Mouse (Mus musculus) heart, adult 11 months (tissue): ENCODE data around the gene Krtap4-6.
"Not testable (repeated sequence)": the region's sequence is repeated elsewhere in the genome, so short reads cannot be mapped to it uniquely, and the experiment has no call there.

ENCODE experiments used
- DNase-seq: peaks from one replicate; pipeline ENCODE4 v3.0.0; 2022

Krtap4-6 gene

GRCm38 (mm10) chr11:99665860-99666259 is at the start of gene Krtap4-6:
Gene Krtap4-6 (minus strand): TSS chr11:99665960.
- DNase-seq, result no peak

DNA sequence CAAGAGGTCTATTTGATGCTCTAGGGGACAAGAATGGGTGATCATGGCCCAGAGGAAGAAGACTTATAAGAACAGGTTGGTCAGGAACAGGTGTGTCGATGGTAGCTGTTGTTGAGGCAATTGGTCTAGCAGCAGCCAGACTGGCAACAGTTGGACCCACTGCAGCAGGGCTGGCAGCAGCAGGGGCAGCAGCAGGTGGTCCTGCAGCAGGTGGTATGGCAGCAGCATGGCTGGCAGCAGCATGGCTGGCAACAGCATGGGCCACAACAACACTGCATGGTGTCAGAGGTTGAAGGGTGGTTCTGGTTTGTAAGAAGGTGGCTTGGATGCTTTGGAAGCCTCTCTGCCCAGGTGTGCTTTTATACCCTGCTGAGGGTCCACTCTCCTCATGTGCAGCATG is 24.7 kb upstream of the Krtap4-6 start, which contains the start of gene Gm14190:
Gene Gm14190 (minus strand): TSS at position 278 of the 400 bp plus-strand sequence.
- peak; percentile 79 for DNase-seq

DNA sequence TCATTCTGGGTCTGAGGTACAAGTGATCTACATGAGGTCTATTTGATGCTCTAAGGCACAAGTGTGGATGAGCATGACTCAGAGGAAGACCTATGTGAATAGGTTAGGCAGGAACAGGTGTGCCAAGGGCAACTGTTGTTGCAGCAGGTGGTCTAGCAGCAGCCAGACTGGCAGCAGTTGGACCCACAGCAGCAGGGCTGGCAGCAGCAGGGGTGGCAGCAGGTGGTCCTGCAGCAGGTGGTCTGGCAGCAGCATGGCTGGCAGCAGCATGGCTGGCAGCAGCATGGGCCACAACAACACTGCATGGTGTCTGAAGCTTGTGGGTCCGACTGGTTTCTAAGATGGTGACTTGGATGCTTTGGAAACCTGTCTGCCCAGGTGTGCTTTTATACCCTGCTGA is 19.5 kb upstream of the Krtap4-6 start:
- DNase-seq, result not testable (repeated sequence)

- no peak for DNase-seq
Measured at GRCm38 (mm10) chr11:99683481-99683880, 17.7 kb upstream of the Krtap4-6 start.

GRCm38 (mm10) chr11:99662802-99663201 is 3.0 kb downstream of the Krtap4-6 start:
- DNase-seq, result no peak

- DNase-seq, result no peak
Measured at GRCm38 (mm10) chr11:99659256-99659655, 6.5 kb downstream of the Krtap4-6 start.

DNA sequence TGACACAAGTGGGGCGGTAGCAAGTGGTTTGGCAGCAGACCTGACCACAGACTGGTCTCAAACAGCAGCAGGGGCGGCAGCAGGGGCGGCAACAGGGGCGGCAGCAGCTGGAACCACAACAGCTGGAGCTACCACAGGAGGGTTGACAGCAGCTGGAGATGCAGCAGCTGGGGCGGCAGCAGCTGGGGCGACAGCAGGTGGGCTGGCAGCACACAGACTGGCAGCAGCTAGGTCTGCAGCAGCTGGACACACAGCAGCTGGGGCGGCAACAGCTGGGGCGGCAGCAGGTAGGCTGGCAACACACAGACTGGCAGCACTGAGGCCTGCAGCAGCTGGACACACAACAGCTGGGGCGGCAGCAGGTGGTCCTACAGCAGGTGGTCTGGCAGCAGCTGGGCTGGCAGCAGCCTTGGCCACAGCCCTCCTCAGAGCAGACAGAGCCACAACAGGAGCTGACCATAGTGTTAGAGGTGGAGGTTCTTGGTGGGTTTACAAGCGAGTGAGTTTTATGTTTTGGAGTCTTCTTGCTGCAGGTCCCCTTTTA is 7.2 kb downstream of the Krtap4-6 start, which contains the start of gene Gm11563:
Gene Gm11563 (minus strand): TSS at position 494 of the 544 bp plus-strand sequence.
- DNase-seq, result not testable (repeated sequence)

DNA sequence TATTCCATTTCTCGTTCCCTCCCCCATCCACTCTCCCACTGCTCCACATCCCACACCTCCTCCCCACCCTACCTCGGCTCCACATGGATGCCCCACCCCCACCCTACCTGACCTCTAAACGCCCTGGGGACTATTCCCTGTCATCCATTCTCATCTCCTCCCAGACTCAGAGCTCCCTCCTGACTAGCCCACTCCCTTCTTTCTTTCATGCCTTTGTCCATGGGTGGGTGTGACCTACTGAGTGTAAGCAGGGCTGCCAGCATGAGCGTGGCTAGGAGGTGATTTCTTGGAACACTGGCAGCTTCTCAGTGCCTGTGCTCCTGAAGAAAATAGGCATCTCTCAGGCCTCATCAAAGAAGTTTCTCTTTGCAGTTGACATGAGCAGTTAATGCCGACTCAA is 8.7 kb downstream of the Krtap4-6 start:
- DNase-seq, result no peak

- no peak for DNase-seq
Measured at GRCm38 (mm10) chr11:99650136-99650535, 15.6 kb downstream of the Krtap4-6 start, which contains the start of gene Gm11555. Gene Gm11555 (minus strand): TSS chr11:99650236.

DNA sequence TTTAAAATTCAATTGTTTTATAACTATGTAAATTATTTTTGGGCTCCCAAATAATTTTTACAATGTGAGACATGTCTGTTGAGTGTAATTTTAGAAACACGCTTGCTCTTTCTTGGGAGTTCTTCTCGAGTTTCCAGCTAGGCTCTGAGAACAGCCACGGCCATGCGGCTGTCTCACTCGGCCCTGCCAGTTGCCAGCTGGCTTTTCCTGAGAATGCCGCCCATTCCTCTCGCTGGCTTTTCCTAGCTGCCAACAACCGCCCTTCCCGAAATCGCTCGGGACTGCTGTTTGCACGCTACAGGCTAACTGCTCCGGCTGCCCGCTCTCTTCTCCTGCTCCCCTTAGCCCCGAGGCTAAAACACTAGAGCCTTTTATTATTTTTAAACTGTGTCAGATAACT is 19.3 kb downstream of the Krtap4-6 start:
- DNase-seq, result no peak

DNA sequence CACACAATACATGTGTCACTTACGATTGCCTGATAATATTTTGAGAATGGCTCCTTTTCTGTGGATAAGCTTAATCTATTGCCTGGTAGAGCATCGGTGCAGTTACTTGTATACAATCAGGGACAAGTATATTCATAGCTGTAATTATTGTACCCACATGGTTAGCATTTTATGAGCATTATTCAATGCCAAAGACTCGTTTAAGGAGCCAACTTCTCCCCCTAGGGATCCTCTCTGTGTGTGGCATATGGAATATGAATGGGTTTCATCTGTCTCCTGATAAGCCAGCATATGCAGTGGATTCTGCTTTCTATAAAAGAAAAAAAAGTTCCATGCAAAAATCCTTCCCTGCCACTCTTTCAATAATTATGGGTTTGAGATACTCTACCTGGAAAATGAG is 21.4 kb downstream of the Krtap4-6 start:
- DNase-seq, result no peak

- DNase-seq, result not testable (repeated sequence)
Measured at GRCm38 (mm10) chr11:99643635-99644139, 22.1 kb downstream of the Krtap4-6 start, which contains the start of gene Krtap4-7. Gene Krtap4-7 (minus strand): TSS chr11:99644089.

- no peak for DNase-seq
Measured at GRCm38 (mm10) chr11:99640926-99641325, 24.8 kb downstream of the Krtap4-6 start.

DNA sequence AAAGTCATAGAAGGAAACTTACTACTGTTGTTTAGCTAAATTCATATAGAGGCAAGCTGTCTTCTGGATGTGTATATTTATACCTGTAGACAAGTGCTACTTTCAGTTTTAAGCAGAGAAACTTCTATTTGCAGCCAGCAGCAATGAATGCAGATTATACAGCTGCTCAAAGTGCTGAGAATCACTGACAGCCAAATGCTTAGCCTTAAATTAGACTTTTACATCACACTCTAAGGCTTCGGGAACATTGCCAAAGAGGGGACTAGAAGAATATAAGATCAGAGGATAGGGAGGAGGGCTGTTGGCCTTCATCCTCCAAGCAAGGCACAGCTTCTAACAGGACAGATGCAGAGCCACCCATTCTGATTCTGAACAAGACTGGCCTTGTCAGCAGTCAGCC is 28.7 kb downstream of the Krtap4-6 start:
- DNase-seq, result no peak

DNA sequence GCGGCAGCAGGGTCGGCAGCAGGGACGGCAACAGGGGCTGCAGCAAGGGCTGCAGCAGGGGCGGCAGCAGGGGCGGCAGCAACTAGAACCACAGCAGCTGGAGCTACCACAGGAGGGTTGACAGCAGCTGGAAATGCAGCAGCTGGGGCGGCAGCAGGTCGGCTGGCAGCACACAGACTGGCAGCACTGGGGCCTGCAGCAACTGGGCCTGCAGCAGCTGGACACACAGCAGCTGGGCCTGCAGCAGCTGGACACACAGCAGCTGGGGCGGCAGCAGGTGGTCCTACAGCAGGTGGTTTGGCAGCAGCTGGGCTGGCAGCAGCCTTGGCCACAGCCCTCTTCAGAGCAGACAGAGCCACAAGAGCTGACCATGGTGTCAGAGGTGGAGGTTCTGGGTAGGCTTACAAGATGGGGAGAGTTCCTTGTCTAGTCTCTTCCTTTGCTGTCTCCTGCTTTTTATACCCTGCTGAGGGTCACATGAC is 31.1 kb downstream of the Krtap4-6 start, which contains the start of gene Krtap4-2:
Gene Krtap4-2 (minus strand): TSS at position 432 of the 482 bp plus-strand sequence.
- DNase-seq, result no peak

DNA sequence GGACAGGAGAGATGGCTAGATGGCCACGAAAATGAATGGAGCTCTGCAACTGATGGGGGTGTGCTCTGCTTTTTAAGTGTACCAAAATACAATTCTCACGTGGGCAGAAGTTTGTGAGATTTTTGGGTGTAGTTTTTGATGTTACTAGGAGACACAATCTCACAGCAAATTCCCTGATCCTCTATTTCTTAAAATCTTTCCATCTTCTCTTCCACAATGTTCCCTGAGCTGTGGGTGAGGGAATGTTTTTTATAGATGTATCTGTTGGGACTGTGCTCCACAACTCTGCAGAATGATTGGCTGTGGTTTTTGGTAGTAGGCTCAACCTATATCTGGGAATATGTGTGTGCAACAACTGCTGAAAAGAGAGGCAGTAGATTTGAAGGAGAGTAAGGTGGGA is 32.5 kb downstream of the Krtap4-6 start:
- no peak for DNase-seq

- DNase-seq, result no peak
Measured at GRCm38 (mm10) chr11:99630890-99631289, 34.9 kb downstream of the Krtap4-6 start.

DNA sequence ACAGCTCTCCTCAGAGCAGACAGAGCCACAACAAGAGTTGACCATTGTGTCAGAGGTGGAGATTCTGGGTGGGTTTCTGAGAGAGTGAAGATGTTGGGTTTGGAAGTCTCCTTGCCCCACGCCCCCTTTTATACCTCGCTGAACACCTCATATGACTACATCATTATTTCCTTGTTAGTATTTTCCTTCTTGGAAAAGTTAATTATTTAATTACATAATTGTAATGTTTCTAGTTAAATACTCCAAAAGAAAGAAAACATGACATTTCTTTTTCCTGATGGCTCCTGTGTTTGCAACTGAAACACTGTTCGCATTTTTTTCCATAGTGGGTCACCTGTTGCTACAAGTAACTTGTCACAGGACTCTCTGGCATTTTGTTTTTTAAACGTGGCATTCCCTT is 37.6 kb downstream of the Krtap4-6 start, which contains the start of gene Krtap4-1:
Gene Krtap4-1 (minus strand): TSS at position 101 of the 400 bp plus-strand sequence.
- no peak for DNase-seq

GRCm38 (mm10) chr11:99620335-99620734 is 45.4 kb downstream of the Krtap4-6 start, which contains the start of gene Gm11562:
Gene Gm11562 (minus strand): TSS chr11:99620435.
- DNase-seq, result no peak
